Mouse (Mus musculus): Measurements from ENCODE around the gene Tnfrsf23.

DNA sequence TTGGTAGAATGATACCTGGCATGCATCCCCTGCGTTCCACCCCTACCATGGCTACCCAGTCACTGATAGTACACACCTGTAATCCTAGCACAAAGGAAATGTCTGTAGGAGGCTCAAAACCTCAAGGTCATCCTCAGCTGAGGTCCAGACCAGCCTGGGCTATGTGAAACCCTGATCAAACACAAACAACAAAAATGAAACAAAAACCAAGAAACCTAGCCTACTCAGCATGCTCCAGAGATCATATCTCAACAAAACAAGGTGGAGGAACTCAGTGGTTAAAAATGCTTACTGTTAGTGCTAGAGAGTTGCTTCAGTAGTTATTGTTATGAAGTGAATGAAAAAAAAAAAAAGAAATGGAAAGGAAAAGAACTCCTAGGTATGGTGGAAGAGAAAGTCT, 57.1 kb downstream of the Tnfrsf23 start, which contains the start of gene Tnfrsf26:
- no peak for TF ChIP-seq CTCF (IDR thresholded peaks at IDR 0.05; ENCODE audit: borderline replicate concordance, control insufficient read depth, extremely low read depth, insufficient read depth, low read length, poor library complexity)
- TF ChIP-seq POLR2A (IDR thresholded peaks at IDR 0.05; ENCODE audit: control insufficient read depth, extremely low read depth, insufficient read depth, low read length, poor library complexity): no peak

Measured in thymus, adult 2 months (tissue).